Mouse (Mus musculus) WW6 (cell line): ENCODE measurements around the gene Osbpl3.

Experiments used
- DNase-seq: peaks from one replicate; pipeline ENCODE4 v3.0.0-alpha.2; 2013; ENCODE audit warnings: low read depth, low spot score

Gene Osbpl3

DNA sequence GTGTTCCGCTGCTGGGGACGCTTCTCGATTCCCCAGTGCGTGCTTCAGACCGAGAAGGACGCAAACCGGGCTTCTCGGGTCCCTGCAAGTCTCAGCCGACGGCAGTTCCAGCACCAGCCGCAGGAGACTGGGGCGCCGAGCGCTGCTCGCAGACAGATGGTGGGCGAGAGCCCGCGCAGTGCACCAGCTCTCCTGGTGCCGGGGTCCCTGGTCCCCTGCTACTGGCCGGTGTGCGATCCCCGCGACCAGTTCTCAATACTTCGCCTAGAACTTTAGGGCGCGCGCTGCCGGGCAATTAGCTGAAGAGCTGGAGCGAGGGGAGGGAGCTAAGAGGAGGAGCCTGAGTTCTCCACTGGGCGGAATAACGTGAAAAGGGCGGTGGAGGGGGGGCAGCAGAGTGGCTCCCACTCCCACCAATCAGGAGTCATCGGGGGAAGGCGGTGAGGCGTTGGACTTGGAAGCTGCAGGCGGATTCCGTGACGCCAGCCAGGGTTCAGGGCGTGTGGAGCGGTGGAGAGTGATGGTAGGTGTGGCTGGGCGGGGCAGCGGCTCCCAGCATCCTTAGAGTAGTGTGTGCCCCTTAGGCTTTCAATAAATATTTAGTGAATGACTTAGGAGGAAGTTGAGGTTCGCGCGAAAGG lies at the start of gene Osbpl3:
Osbpl3 (minus strand) TSS at position 373 of the 641 bp plus-strand sequence.
- DNase-seq: peak; percentile 73

DNA sequence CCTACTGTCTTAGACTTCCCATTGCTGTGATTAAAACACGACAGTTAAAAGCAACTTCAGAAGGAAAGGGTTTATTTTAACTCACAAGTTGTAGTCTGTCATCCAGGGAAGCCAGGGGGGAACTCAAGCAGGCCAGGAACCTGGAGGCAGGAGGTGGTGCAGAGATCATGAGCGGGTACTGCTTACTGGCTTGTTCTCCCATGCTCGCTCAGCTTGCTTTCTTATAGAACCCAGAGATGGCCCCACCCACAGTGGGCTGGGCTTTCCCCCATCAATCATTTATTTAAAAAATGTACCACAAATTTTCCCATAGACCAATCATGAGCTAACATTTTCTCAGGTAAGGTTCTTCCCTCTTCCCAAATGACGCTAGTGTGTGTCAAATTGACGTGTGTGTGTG lies 49.5 kb upstream of the Osbpl3 start:
- DNase-seq: no peak

GRCm38 (mm10) chr6:50504711-50505110 lies 48.7 kb upstream of the Osbpl3 start:
- DNase-seq: no peak

- DNase-seq: no peak
Observed at GRCm38 (mm10) chr6:50503779-50504178, 47.8 kb upstream of the Osbpl3 start.

DNA sequence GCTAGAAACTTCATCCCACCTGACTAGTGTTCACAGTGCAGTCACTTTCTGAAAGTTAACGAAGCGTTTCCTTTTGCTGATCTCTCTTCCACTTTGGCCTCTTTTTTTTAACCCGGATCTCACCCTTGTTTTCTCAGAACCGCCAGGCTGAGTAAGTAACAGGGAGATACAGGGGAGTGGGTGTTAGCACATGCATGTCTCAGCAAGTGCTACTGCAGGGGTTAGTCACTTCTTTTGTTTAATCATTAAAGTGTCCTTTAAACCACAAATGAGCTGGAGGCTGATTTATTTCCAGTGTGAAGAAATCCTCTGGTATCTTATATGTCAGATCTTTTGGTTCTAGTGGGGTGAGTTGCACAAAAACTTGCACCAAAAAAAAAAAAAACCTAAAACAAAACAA lies 47.0 kb upstream of the Osbpl3 start:
- no peak for DNase-seq

DNA sequence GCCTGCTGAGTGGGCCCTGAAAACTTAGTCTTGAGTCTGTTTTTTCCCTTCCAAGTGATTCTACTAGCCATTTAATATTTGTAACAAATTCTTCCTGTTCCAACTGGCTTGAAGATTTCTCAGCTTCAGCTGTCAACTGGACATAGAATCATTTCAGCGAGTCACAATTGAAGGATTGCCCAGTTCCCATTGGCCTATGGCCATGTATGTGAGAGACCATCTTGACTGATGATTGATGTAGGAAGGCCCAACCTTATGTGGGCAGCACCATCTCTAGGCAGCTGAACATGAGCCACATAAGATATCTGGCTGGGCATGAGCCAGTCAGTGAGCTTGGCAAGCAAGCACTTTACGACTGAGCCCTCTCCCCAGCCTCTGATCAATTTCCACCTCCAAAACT lies 42.3 kb upstream of the Osbpl3 start:
- DNase-seq: no peak

GRCm38 (mm10) chr6:50490519-50490918 lies 34.5 kb upstream of the Osbpl3 start:
- DNase-seq: no peak

- DNase-seq: no peak
Observed at GRCm38 (mm10) chr6:50489380-50489779, 33.4 kb upstream of the Osbpl3 start.

DNA sequence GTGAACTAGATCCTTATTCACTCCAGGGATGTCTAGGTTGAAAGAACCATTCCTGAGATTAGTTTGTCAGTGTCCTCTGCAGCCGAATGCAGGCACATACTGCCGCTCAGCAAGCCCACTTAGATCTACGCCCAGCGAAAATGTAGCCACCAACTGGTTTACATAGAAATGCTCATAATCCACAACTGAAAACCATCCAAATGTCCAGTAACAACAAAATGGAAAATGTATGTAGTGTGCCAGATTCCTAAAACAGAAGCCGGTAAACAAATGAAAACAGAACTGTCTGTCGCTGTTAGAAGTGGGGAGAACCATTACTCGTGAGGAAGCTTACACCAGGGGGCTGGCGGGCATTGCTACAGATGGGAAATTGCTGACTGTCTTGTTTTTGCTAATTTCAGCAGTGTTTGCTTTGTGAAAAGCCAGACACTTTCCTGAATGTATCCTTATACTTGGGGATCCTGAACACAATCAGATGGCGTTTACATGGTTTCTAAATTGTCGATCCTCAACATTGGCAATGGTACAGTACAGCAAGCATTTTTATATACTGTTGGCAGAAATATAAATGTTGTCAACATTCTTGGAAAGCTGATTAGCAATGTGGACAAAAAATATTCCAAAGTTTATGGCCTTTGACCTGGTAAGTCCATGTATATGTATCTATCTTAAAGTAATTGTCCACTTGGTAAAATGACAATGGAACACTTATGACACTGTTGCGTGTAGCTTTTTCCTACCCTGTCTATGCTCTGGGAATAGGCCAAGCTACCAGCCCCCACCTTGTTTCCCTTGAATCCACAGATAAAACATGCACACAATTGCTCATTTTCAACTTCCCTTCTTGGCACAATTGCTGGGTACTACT lies 30.3 kb upstream of the Osbpl3 start:
- no peak for DNase-seq

DNA sequence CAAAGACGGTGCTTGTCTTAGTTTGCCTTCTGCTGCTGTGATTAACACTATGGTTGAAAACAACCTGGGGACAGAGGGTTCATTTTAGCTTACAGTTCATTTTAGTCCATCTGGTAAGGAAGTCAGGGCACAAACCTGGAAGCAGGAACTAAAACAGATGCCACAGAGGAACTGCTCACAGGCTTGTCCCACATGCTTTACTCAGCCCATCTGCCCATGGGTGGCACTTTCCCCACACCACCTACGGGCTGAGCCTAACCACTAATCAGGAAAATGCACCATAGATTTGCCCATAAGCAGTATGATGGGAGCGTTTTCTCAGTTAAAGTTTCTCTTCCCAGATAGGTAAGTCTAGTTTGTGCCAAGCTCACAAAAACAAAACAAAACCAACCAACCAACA lies 27.4 kb upstream of the Osbpl3 start:
- DNase-seq: no peak

- DNase-seq: no peak
Observed at GRCm38 (mm10) chr6:50481460-50481859, 25.5 kb upstream of the Osbpl3 start.

DNA sequence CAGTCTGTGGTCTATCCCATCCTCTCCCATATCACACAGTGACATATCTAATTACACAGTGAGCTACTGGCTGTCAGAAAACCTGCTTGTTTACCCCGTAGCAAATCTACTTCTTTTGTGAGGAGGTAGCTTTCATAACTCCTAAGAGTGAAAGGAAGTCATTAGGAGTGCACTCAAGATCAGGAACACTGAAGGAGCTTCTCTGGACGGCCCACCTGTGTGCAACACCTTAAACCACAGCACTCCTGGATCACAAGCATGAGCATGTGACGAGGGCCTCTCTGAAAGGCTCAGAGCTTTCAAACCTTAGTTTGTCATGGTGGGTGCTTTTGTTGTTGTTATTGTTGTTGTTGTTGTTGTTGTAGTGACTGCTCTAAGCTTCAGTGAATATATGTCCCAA lies 10.4 kb upstream of the Osbpl3 start:
- DNase-seq: no peak

- DNase-seq: no peak
Observed at GRCm38 (mm10) chr6:50464690-50465485, 8.9 kb upstream of the Osbpl3 start.

GRCm38 (mm10) chr6:50462026-50462425 lies 6.0 kb upstream of the Osbpl3 start:
- no peak for DNase-seq

DNA sequence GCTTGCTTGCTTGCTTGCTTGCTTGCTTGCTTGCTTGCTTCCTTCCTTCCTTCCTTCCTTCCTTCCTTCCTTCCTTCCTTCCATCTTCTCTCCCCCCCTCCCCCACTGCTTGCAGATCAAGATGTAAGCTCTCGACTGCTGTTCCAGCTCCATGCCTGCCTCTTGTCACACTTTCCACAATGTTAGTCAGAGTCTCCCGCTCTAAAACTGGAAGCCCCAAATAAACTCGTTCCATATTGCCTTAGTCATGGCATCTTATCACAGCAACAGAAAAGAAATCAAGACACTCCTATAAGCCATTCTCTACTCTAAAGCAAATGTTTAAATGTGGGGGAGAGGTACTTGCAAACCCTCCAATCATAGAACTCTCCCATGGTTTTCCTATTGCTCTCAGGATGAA lies 5.6 kb upstream of the Osbpl3 start:
- DNase-seq: no peak

DNA sequence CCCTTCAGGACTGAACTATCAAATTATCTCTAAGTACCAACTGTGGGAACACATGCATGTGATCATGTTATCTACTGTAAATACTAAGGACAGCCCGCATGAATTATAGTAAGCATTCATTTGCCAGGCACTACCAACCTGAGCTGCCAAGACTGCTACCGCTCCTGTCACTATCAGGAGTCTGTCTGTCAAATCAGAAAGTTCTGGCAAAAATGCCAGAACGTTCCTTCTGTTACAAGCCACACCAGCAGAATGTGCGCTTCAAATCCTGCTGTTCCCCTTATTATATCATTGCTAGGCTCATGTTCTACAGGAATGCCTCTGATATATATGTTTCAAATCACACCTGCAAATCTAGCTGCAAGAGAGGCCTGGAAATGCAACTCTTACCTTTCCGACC lies 4.6 kb upstream of the Osbpl3 start:
- no peak for DNase-seq

GRCm38 (mm10) chr6:50460246-50460645 lies 4.2 kb upstream of the Osbpl3 start:
- no peak for DNase-seq

DNA sequence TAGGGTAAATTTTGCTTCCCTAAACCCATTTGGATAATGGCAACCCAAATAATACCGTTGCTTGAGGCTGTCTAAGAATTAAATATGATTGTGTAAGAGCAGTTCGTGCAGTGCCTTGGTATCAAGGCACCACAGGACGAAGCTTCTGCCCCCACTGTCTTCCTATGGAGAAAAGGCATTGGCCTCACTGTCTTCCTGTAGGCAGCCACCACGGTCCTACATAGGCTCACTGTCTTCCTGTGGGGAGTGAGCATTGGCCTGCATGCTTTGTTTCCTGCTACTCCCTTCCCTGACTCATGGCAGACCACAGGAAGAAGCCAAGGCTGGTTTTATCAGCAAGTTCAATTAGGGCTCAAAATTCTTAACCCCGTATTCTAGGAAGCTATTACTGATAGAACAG lies 3.3 kb upstream of the Osbpl3 start:
- DNase-seq: no peak

DNA sequence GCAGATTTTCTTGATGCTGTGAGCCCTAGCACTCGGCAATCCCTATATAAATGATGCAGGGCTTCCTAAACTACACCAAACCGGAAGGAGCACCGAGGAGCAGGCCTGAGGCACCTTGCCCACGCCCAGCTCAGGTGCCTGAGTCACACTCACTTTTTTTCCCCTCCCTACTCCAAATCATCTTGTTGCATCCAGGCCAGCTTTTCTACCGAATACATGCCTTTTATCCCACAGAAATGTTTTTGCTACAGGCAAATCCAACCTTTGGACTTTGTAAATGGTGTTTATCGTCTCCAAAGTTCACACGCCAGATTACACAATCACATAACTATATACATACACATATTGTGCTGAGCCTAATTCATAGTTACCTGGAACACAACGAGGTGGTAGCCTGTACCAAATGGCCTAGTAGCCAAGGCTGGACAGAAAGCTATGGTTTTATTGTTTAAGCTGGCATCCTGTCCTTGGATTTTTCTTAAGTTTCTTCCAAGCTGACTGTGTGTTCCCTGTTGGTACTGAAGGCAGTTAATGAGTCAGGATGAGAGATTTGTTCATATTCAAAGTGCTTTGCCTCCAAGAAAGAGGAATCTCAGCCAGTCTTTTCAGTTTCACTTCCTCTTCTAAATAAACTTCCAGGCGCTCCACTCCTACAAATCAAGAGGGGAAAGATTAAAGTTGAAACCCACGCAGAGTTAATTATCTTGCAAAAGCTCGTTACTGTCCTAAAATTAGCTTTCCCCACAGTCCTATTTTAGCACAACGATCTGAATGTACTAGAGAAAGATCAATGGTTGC lies 1.7 kb upstream of the Osbpl3 start:
- no peak for DNase-seq

DNA sequence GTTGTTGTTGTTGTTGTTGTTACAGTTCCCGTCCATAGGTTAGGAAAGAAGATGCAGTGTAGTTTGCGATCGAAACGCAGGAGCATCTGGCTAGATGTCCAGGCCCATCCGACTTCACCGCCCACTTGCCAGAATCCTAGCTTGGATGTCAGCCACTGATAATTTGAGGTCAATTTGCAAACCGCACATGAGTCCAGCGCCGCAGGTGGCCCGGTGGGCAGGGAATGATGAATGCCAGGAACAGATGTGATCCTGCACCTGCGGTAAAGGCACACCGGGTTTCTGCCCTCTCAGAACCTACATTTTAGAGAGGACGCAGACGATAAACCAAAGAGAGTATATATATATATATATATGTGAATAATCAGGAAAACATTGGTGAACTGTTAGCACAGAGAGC lies 705 bp upstream of the Osbpl3 start:
- DNase-seq: no peak

DNA sequence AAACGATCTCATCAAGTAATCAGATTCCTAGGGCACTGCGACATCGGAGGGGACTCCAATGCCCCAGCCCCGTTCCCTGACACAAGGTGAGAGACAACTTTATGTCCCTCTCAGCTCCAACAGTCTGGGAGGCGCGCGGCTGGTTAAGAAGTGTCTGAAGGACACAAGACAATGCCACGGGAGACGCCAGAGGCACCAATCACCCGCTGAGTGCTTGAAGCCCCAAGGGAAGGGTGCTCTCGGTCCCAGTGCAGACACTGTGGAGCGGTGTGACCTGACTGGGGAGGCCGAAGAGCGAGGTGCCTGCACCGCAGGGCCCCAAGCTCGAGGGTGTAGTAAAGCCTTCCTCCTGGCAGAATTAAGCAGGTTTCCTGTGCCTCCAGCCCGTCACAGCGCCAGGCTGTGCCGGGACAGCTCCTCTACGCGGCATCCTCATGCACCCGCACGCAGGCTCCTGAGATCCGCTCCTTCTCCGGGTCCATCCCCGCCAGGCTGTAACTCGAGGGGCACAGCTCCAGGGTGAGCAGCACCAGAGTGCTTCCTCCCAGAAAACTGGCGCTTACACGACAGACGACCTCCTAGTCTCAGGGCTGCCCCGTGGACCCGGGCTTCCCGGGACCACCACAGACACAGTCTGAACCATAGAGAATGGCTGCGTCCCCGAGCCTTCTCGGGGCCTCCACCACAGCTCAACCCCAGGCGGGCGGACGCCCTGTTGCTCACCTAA lies 736 bp downstream of the Osbpl3 start:
- peak; percentile 24 for DNase-seq
